Mouse (Mus musculus) liver, adult (tissue): ENCODE measurements around the gene Tmem119.

Source experiments
- GATA4 ChIP-seq: IDR thresholded peaks from 2 replicates; pipeline ENCODE4 v1.6.1; 2014; ENCODE audit warnings: mild to moderate bottlenecking, low read length; ENCODE audit not compliant: insufficient replicate concordance

The Tmem119 gene

DNA sequence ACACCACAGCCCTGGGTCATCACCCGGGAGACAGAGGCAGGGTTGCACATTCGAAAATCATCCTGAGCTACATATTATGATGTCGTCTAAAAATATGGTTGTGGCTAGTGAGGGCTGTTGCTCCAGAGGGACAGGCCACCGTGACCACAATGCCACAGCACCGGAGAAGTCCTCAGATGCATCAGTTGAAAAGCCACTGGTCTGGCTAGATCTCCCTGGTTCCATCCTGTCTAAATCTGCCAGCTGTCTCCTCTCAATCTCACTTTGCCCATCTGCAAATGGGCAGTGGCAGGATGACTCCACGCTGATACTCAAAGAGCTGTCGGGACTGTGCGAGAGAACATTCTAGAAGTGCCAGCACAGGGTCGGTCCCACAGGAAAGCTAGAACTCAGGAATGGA is 1.8 kb downstream of the Tmem119 start:
- no peak for TF ChIP-seq GATA4

DNA sequence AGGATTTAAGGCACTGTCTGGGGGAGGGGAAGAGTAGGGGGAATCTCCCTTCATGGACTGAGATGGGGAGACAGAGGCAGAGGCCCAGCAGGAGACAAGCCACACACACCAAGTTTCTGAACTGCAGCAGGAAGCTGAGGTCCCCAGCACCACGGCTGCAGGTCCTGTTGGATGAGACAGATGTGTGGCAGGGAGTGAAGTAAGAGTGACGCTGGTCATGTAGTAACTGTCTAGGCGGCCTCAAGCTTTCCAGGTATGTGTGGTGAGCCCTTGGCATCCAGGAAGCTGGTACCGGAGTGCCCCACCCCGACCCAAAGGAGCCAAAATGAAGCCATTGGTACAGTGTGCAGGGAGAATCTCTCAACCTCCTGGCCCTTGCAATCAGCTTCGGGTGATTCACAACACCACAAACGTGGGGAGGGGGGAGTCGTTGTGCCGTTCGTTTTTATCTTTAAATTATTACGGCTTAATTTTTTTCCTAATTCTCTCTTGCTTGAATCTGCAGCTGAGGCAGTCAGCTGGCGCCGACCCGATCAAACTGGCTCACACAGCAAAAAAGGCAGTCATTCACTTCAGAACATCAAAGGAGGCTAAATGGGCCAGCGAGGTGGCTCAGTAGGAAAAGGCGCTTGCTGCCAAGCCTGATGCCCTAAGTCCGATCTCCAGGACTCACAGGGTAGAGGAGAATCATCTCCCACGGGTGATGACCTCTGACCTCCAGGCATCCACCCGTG is 3.0 kb downstream of the Tmem119 start:
- TF ChIP-seq GATA4 = no peak

DNA sequence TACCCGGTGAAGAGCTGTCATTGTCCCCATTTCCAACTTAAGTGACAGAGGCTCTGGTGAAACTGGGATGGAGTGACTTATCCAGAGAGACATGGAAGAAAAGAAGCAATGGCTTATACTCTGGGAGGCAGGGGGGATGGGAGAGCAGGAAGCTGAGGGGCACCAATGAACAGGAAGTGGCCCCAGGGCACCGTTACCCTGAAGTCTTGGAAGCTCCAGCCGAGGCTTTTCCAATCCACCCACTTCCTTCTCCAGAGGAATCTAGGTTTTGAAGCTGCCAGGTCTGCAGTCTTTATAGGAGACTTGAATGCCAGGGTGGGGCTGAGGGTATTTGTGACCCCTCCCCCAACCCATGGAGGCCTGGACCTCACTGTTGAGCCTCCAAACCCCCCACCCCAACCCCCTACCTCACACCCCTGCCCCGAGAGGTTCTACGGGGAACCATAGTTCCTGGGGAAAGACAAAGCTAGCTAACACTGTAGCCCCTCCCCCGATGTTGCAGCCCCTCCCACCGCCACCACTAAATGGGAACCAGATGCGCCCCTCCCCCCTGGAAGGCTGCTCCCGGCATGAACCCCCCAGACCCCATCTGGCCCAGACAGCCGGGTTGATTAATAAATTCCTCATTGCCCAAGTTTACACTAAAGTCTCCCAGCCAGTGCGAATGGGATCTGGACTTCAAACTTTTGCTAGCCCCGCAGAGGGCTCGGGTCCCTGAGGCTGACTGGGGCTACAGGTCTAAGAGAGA is 3.7 kb downstream of the Tmem119 start:
- no peak for TF ChIP-seq GATA4

DNA sequence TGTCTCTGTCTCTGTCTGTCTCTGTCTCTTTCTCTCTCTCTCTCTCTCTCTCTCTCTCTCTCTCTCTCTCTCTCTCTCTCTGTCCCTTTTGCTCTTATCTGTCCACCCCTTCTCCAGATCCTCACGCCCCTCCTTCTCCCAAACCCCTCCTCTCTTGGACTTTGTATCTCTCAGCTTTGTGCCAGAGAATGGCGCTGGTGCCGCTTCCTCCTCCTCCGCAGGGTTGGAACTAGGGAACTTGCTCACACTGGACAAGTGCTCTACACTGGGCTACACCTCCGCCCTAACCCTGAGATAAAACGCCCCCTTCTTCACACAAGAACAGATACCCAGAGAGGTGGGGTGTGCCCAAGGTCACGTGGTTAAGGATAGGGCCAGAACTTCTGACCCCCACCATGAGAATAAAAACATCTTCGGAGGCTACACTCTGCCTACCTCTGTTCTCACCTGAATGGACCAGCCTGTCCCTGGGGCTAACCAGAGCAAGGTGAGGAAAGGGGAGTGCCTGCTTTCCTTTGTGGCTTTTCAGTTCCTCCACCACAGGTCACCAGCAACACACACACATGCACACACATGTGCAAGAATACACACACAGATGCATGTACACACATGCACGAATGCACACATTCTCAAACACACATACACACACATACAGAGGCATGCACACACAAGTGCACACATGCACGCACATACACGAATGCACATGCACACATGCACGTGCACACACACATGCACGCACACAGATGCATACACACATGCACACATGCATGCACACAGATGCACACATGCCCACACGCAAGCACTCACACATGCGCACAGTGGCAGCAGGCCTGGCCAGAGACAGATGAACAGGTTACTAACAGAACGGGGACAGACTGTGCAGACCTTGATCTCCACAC is 8.9 kb downstream of the Tmem119 start:
- peak; percentile 79 for TF ChIP-seq GATA4

DNA sequence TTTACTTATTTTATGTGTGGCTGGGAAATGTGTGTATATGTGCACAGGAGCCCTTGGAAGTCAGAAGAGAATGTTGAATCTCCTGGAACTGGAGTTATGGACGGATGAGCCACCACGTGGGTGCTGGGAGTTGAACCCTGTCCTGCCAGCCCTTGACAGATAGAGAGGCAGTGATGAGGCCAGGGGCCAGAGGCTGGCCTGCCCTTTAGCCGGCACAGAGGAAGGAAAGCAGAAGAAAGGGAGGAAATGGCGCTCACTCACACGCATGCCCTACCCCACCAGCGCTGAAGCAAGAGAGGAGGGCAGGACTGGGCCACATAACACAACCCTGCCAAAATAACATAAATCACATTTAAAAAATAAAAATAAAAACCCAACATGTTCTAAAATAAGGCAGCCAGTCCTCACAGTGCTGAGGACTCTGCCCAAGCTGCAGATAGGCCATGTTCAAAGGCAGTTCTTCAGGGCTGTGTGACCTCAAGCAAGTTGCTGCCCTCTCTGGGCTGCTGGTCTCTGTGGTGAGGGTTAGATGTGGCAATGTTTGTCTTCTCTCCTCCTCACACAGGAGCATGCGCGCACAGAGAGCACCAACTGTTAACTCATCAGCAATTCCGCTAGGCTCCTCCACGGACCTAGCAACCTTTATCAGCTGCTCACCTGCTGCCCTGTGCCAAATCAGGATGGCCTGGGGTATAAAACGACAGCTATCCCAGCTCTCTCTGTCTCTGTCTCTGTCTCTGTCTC is 9.7 kb downstream of the Tmem119 start:
- TF ChIP-seq GATA4 = no peak

DNA sequence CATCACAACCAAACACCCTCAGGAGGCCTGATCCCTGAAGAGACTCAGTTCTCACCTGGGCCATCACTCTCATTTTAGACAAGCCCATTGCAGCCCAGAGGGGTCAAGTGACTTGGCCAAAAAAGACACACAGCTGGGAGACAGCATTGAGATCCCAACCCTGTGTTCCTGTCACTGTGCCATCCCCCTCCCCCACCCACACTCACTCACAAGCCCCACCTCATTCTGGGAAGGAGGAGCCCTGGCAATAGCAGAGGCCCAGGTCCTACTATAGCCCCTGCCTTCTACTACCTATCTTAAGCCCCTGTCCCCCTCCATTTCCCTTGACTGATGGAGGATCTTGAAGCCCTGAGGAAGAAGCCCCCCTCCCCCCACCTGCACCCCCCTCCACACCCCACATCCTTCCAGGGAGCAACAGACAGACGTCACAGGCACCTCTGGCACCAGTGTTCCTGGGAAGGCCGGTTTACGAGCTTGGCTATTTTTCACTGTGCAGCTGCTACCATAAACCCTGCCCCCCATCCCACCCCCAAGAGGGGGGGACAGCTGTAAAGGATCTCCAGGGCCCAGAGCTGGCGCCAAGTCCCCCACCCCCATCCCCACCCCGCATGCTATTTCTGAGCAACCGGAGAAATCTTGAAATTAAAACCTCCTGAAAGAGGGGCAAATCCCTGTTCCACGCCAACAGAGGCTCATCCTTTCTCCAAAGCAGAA is 11.1 kb downstream of the Tmem119 start:
- no peak for TF ChIP-seq GATA4

DNA sequence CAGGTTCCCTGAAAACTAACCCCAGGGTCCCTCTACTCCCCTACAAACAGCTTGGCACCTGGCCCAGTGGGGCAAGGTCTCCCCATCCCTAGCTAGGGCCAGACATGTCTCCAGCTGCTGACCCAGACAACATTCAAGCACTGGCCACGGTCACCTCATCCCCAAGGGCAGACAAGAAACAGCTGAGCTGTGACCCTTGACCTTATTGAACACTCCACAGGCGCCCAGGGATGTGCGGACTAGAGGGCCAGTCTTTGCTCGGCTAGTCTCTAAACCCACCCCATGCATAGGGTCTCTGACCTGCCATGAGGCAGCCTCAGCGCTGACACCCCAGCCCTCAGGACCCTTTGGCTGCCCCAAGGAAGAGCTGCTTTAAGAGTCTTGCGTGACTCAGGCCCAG is 11.7 kb downstream of the Tmem119 start:
- no peak for TF ChIP-seq GATA4

DNA sequence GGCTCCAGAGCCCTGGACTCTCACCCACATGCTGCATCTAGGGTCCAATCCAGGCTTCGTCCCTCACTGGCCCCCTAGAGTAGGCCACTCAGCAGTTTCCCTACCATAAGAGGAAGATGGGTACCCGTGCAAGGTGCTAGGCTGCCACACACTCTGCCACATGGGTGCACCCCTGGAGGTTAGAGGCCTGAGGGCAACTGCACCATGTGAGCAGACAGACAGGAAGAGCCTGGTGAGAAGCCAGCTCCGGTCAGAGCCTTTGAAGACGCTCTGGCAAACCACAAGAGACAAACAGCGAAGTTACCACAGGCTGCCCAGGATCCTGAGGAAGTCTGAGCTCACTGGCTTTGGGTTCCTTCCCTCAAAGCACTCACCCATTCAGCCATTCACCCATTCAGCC is 13.3 kb downstream of the Tmem119 start:
- no peak for TF ChIP-seq GATA4

DNA sequence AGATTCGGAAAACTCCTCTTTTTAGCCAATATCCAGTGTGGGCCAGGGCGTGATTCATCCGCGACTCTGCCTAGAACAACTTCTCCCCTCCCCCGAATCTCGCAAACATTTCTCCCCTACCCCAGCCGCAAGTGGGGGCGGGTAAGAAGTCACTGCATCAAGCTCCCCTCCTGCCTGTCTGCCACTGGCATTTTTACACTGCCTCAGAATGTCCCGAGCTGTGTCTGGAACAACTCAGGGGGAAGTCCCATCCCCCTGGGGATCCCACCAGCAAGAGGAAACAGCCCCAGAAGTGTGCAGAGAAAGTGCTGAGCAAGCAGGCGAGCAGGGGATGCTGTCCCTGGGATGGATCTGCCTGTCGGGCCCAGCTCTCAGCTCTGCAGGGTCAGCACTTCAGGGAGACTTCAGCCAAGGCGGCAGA is 16.7 kb downstream of the Tmem119 start:
- no peak for TF ChIP-seq GATA4

DNA sequence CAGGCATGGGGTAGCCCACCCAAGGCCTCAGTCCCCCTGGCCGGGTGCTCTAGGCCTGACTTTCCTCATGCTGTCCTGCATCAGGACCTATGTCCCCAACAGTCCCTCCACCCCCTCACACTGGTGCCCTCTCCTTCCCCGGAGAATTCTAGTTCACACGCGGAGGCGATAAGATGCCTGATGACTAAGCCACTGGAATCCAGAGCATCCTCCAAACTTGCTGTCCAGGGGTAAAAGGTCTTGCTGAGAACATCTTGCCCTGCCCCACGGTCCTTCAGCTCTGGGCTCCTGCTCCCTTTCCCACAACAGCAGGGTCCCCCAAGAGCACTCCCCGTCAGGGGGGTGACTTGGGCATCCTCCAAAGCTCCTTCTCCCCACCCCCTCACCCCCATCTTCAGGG is 17.7 kb downstream of the Tmem119 start:
- no peak for TF ChIP-seq GATA4

DNA sequence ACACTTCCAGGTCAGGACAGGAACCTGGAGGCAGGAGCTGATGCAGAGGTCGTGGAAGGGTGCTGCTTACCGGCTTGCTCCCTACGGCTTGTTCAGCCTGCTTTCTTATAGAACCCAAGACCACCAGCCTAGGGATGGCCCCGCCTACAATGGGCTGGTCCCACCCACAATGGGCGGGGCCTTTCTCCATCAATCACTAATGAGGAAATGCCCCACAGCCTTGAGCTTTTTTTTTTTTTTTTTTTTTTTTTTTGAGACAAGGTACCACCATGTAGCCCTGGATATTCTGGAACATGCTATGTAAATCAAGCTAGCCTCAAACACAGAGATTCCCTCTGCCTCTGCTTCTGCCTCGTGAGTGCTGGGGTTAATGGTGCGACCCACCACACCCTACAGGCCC is 18.4 kb downstream of the Tmem119 start:
- no peak for TF ChIP-seq GATA4

DNA sequence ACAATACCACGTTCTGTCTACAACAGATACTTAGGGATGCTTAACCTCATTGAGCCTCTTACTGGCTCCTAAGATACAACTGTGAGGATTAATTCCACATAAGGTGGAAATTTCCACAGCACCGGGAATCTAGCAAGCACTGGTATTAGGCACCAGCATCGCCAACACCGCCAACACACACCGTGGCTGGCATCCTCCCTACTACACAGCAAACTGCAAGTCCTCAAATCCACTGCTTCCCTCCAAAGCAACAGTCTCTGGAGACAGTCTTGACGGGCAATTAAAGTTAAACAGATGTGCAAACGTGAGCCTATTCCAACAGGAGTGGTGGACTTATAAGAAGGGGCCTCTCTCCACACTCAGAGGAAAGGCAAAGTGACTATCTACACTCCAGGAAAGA is 19.1 kb downstream of the Tmem119 start:
- no peak for TF ChIP-seq GATA4

DNA sequence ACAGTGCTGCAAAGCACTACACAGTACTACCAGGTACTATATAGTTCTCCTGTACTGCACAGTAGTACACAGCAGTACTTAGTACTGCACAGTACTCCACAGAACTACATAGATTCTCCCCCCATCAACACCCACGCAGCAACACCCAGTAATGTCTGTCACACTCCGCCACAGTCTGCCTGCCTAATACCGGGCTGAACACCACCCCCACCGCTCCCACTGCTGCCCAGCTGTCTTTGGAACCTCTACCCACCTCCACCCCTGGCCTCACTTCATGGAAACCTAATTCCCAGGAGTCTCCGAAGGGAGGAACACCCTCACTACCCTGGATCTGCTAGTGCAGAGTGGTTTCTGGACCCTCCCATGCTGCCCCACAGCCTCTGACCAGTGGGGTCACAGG is 19.6 kb downstream of the Tmem119 start:
- TF ChIP-seq GATA4 = no peak

DNA sequence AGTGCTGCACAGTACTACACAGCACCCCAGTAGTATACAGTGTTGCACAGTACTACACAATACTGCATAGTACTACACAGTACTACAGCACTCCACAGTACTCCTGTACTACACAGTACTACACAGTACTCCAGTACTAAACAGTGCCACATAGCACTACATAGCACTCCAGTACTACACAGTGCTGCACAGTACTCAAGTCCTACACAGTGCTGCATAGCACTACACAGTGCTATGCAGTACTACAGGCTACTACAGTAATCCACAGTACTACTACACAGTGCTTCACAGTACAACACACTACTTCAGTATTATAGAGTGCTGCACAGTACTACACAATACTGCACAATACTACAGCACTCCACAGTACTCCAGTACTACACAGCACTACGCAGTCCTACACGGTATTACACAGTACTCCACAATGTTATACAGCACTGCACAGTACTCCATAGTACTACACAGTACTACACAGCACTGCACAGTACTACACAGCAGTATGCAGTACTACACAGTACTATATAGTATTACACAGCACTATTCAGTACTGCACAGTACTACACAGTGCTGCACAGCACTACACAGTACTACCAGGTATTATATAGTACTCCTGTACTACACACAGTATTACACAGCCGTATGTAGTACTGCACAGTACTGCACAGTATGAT is 20.1 kb downstream of the Tmem119 start:
- TF ChIP-seq GATA4 = no peak
